Mouse (Mus musculus): ENCODE measurements at regions not wholly inside any gene's neighbourhood (a gene's known extent, or its start where the extent isn't known, plus 50 kb on each side); places are given as distances from the start of the nearest gene placed in this dataset.
"Not testable (repeated sequence)": the region's sequence is repeated elsewhere in the genome, so short reads cannot be mapped to it uniquely, and the experiment has no call there.

DNA sequence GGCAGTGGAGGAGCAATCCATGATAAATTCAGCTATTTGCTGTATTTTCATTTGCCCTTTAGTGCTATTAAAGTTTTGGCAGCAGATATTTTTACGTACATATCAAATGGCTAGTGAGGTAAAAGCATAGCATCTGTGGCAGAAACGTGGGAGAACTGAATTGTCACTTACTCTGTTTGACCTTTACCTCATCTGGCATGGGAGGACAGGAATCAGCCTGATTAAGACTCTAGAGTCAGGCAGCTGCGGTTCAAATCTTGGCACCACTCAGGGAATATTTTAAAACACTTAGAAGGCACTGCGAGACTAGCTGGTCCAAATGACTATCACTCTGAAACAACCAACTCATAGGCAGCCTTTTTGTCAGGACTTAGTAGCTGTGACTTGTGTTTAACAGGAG lies 337.4 kb upstream of the Cwc22 start:
- H3K27me3 ChIP-seq = no peaks in the 10 kb centered on the region
- H3K4me2 ChIP-seq = no peak overlapping the region
- no peak overlapping the region for H3K9ac ChIP-seq
- ATAC-seq (ENCODE audit: low read depth) = no peak
- peaks cover 13% of the 10 kb centered on the region for H3K4me1 ChIP-seq (replicated peaks)
- no peak overlapping the region for H3K27ac ChIP-seq (replicated peaks)
- no peaks in the 10 kb centered on the region for H3K36me3 ChIP-seq
- 66% methylated on average over 4 of the region's 4 CpGs for WGBS
- H3K4me3 ChIP-seq = no peak overlapping the region
- no peaks in the 10 kb centered on the region for H3K9me3 ChIP-seq

DNA sequence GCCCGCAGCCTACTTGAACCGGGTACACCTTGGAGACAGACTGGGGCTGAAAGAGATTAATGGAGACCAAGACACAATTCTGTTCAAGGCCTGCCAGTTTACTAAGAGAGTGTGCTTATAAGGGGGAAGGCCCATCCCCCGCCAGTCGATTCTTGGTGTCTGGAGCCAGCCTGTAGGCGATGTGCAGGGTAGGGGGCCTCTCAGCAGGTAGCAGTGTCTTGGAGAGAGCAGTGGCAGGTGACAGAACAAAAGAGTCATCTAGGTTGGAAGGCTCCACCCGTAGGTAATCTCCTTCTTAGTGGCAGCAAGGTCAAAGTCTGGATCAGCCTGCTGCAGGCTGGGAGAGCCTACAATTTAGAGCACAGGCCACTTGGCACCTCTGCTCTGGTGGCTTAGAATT lies 335.7 kb upstream of the Cwc22 start:
- 51% methylated on average over 6 of the region's 6 CpGs for WGBS
- H3K9ac ChIP-seq; ATAC-seq (ENCODE audit: low read depth); H3K27me3 ChIP-seq; H3K9me3 ChIP-seq; H3K36me3 ChIP-seq; H3K4me3 ChIP-seq; H3K27ac ChIP-seq (replicated peaks); H3K4me2 ChIP-seq: not testable (repeated sequence)
- H3K4me1 ChIP-seq (replicated peaks) = peaks cover 13% of the 10 kb centered on the region

- H3K36me3 ChIP-seq = no peaks in the 10 kb centered on the region
- H3K27me3 ChIP-seq = no peaks in the 10 kb centered on the region
- H3K9me3 ChIP-seq = no peaks in the 10 kb centered on the region
- H3K4me3 ChIP-seq = no peak overlapping the region
- no peak for ATAC-seq (ENCODE audit: low read depth)
- WGBS = 86% methylated on average over 5 of the region's 5 CpGs
- H3K4me2 ChIP-seq = no peak overlapping the region
- H3K4me1 ChIP-seq (replicated peaks) = peaks cover 13% of the 10 kb centered on the region
- H3K9ac ChIP-seq = no peak overlapping the region
- H3K27ac ChIP-seq (replicated peaks) = no peak overlapping the region
Measured at GRCm38 (mm10) chr2:78280219-78280915, 334.2 kb upstream of the Cwc22 start.

GRCm38 (mm10) chr2:78279382-78280056 lies 333.3 kb upstream of the Cwc22 start:
- Histone ChIP-seq H3K4me1 (replicated peaks) (peaks cover 6% of the 10 kb centered on the region; the same call in 1 of the 2 replicates), H3K9ac (no peak overlapping the region), H3K27ac (replicated peaks) (no peak overlapping the region), H3K36me3 (no peaks in the 10 kb centered on the region), H3K9me3 (no peaks in the 10 kb centered on the region), H3K4me3 (no peak overlapping the region), H3K27me3 (no peaks in the 10 kb centered on the region), H3K4me2 (no peak overlapping the region)
- no peak for ATAC-seq (ENCODE audit: low read depth)
- WGBS = 74% methylated on average over 5 of the region's 5 CpGs

GRCm38 (mm10) chr2:78278630-78279029 lies 332.5 kb upstream of the Cwc22 start:
- ATAC-seq (ENCODE audit: low read depth) = no peak
- 93% methylated on average over 2 of the region's 2 CpGs for WGBS

GRCm38 (mm10) chr2:78277699-78278098 lies 331.5 kb upstream of the Cwc22 start:
- ATAC-seq (ENCODE audit: low read depth) = no peak

More at GRCm38 (mm10) chr2:78278630-78279029, 332.5 kb upstream of the Cwc22 start:
- Histone ChIP-seq H3K27ac (replicated peaks) (no peak overlapping the region), H3K4me2 (no peak overlapping the region), H3K9ac (no peak overlapping the region), H3K27me3 (no peaks in the 10 kb centered on the region), H3K4me3 (no peak overlapping the region), H3K36me3 (no peaks in the 10 kb centered on the region), H3K4me1 (replicated peaks) (0 out of 2 replicates have a peak, but pooled peaks cover 4% of the 10 kb centered on the region), H3K9me3 (no peaks in the 10 kb centered on the region)

DNA sequence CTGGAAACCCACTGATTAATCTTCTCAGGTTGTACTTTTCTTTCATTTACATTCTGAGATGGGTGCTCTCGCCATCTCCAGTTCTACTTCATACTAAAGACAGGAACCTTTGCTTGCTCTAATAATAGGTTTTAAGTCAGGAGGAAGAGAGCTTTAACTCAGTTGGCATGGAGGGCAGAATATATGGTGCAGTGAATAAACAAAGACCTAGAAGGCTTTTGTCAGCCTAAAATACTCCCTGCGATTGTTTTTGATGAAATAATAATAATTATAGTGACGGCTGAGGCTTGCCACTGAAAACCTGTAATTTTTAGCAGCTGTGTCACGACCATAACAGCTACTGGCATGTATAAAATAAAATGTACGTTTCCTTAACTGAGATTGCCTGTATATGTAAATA lies 327.9 kb upstream of the Cwc22 start:
- 86% methylated on average over 5 of the region's 5 CpGs for WGBS
- H3K27me3 ChIP-seq = no peaks in the 10 kb centered on the region
- no peak overlapping the region for H3K4me2 ChIP-seq
- no peaks in the 10 kb centered on the region for H3K4me1 ChIP-seq (replicated peaks)
- H3K36me3 ChIP-seq = no peaks in the 10 kb centered on the region
- no peak overlapping the region for H3K27ac ChIP-seq (replicated peaks)
- no peak for ATAC-seq (ENCODE audit: low read depth)
- no peaks in the 10 kb centered on the region for H3K9me3 ChIP-seq
- no peak overlapping the region for H3K4me3 ChIP-seq
- no peak overlapping the region for H3K9ac ChIP-seq

More at GRCm38 (mm10) chr2:78277699-78278098, 331.5 kb upstream of the Cwc22 start:
- no peaks in the 10 kb centered on the region for H3K9me3 ChIP-seq
- H3K36me3 ChIP-seq = no peaks in the 10 kb centered on the region
- no peak overlapping the region for H3K9ac ChIP-seq
- no peak overlapping the region for H3K27ac ChIP-seq (replicated peaks)
- 77% methylated on average over 8 of the region's 8 CpGs for WGBS
- no peak overlapping the region for H3K4me2 ChIP-seq
- no peak overlapping the region for H3K4me3 ChIP-seq
- H3K4me1 ChIP-seq (replicated peaks) = no peaks in the 10 kb centered on the region
- H3K27me3 ChIP-seq = no peaks in the 10 kb centered on the region

DNA sequence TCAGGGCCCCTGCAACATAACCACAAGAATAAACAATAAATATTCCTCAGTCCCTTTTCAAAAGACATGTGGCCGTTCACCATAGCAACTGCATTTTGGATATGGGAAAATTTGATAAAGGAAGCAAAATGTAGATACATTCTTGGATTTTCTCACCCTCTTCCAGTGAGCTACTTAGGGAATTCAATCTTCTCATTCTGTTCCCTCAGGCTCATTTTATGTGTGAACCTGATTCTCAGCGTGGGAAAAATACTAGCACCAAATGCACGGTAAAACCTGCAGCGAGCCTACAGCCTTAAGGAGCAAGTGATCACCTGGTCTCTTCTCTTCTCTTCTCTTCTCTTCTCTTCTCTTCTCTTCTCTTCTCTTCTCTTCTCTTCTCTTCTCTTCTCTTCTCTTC lies 322.5 kb upstream of the Cwc22 start:
- 94% methylated on average over 4 of the region's 4 CpGs for WGBS
- no peak for ATAC-seq (ENCODE audit: low read depth)
- Histone ChIP-seq H3K4me3 (no peak overlapping the region), H3K27ac (replicated peaks) (no peak overlapping the region), H3K4me1 (replicated peaks) (no peaks in the 10 kb centered on the region), H3K27me3 (no peaks in the 10 kb centered on the region), H3K9ac (no peak overlapping the region), H3K36me3 (no peaks in the 10 kb centered on the region), H3K4me2 (no peak overlapping the region), H3K9me3 (no peaks in the 10 kb centered on the region)

DNA sequence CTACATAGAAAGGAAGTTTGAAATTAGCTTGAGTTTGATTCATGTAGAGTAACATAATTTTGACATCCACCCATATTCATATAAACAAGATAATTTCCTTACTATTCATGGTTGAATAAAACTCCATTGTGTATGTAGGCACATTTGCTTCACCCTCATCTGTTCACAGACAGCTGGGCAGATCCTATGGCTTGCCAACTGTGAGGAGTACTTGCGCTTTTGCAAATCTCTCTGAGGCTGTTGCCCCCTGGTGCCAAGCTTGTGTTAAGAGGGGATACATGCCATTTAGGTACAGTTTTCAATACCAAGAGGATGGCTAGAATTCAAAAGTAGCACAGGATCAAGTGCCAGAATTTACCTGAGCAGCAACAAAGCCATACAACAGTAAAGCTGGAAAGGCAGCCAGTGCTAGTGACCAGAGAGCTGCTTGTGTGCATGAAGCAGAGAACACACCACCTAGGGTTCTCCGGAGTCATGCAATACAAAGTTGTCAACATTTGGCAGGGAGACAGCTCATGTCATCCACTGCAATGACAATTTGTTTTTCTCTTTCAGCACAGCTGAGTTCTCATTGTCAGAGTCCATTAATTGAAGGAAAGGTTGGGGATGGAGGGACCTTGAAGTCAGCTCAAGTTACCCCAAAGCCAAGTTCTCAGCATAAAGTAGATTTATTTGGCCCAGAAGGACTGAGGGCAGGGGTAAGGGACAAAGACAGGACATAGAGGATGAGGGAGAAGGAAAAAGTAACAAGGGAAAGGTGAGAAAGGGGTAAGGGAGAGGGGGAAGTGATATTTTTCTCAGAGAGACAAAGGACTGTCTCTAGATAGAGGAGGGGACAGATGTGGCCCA lies 321.6 kb upstream of the Cwc22 start:
- no peaks in the 10 kb centered on the region for H3K27me3 ChIP-seq
- H3K36me3 ChIP-seq = no peaks in the 10 kb centered on the region
- H3K4me3 ChIP-seq = no peak overlapping the region
- H3K9ac ChIP-seq = no peak overlapping the region
- ATAC-seq (ENCODE audit: low read depth) = no peak
- H3K27ac ChIP-seq (replicated peaks) = no peak overlapping the region
- no peak overlapping the region for H3K4me2 ChIP-seq
- WGBS = 89% methylated on average over 2 of the region's 2 CpGs
- no peaks in the 10 kb centered on the region for H3K4me1 ChIP-seq (replicated peaks)
- H3K9me3 ChIP-seq = no peaks in the 10 kb centered on the region

DNA sequence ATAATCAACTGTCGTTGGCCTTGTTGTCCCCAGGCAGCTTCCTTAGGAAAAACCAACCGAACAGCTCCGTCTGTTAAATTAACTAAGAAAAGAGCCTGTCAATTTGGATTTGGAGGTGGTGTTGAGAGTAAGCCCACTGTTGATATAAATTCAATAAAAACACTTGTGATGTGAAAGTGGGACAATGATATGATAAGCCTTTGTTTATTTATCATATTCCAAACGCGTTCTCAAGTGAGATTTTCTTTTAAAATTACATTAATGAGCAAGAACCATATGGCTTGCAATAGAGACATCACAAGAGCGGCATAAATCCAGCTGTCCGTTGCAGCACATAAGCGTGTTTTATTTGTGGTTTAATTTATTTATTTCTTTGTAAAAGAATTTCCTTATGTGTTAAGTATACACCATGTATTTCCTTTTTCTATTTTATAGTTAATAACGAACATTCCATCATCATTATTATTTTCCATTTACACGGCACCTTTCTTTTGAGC lies 307.5 kb upstream of the Cwc22 start:
- no peak for ATAC-seq (ENCODE audit: low read depth)
- Histone ChIP-seq H3K9ac (no peak overlapping the region), H3K4me2 (no peak overlapping the region), H3K27me3 (no peaks in the 10 kb centered on the region), H3K4me1 (replicated peaks) (no peaks in the 10 kb centered on the region), H3K9me3 (no peaks in the 10 kb centered on the region), H3K36me3 (no peaks in the 10 kb centered on the region), H3K27ac (replicated peaks) (no peak overlapping the region), H3K4me3 (no peak overlapping the region)
- WGBS = 61% methylated on average over 10 of the region's 10 CpGs

GRCm38 (mm10) chr2:78246354-78246753 lies 300.2 kb upstream of the Cwc22 start:
- ATAC-seq (ENCODE audit: low read depth) = no peak
- H3K36me3 ChIP-seq = no peaks in the 10 kb centered on the region
- H3K27me3 ChIP-seq = no peaks in the 10 kb centered on the region
- no peaks in the 10 kb centered on the region for H3K4me1 ChIP-seq (replicated peaks)
- WGBS = 64% methylated on average over 5 of the region's 5 CpGs
- H3K4me3 ChIP-seq = no peak overlapping the region
- no peak overlapping the region for H3K4me2 ChIP-seq
- no peaks in the 10 kb centered on the region for H3K9me3 ChIP-seq
- no peak overlapping the region for H3K27ac ChIP-seq (replicated peaks)
- H3K9ac ChIP-seq = no peak overlapping the region

GRCm38 (mm10) chr2:78240299-78240698 lies 294.1 kb upstream of the Cwc22 start:
- Histone ChIP-seq H3K9me3 (no peaks in the 10 kb centered on the region), H3K4me3 (no peak overlapping the region), H3K27me3 (no peaks in the 10 kb centered on the region), H3K4me1 (replicated peaks) (no peaks in the 10 kb centered on the region), H3K4me2 (no peak overlapping the region), H3K27ac (replicated peaks) (no peak overlapping the region), H3K36me3 (no peaks in the 10 kb centered on the region), H3K9ac (no peak overlapping the region)
- no peak for ATAC-seq (ENCODE audit: low read depth)
- 64% methylated on average over 2 of the region's 2 CpGs for WGBS

Data from neural tube, embryonic 13.5 days (tissue).